Mouse (Mus musculus) liver, postnatal 0 days (tissue): ENCODE results near the gene Sinhcaf. TPM values are rescaled to one million over a fixed set of nuclear protein-coding genes. Genes with fewer than 3 reads are reported as not detected.
"Not testable (repeated sequence)": the region's sequence is repeated elsewhere in the genome, so short reads cannot be mapped to it uniquely, and the experiment has no call there.

ENCODE experiments used
- ATAC-seq: fragments of 200-750 bp; cut with Nextera tagmentation; 2 replicates; pipeline ENCODE4 v1.8.0; 2017; ENCODE audit warnings: mild to moderate bottlenecking, moderate library complexity
- DNase-seq: peaks from one replicate; pipeline ENCODE4 v3.0.0-alpha.2; 2016
- H3K27ac ChIP-seq: fragments of 300-500 bp; sonication (generic); 2 replicates; pipeline ENCODE4 v1.5.1; 2014; ENCODE audit warnings: antibody characterized with exemption, moderate library complexity, mild to moderate bottlenecking, low read depth
- H3K27me3 ChIP-seq: fragments of 300-500 bp; sonication (generic); 2 replicates; pipeline ENCODE4 v1.6.1; 2014; ENCODE audit warnings: low read length, control low read depth, mixed read lengths; ENCODE audit not compliant: insufficient read depth
- H3K36me3 ChIP-seq: fragments of 300-500 bp; sonication (generic); replicated peaks from 2 replicates; pipeline ENCODE4 v1.6.1; 2014; ENCODE audit warnings: mild to moderate bottlenecking, control low read depth, low read length, moderate library complexity, mixed read lengths; ENCODE audit not compliant: insufficient read depth
- H3K4me1 ChIP-seq: fragments of 300-500 bp; sonication (generic); 2 replicates; pipeline ENCODE4 v1.6.1; 2014; ENCODE audit warnings: antibody characterized with exemption, mild to moderate bottlenecking, control low read depth; ENCODE audit not compliant: insufficient read depth
- H3K4me2 ChIP-seq: fragments of 300-500 bp; sonication (generic); 2 replicates; pipeline ENCODE4 v1.6.1; 2014; ENCODE audit warnings: low read depth, mild to moderate bottlenecking, low read length, moderate library complexity, mixed read lengths
- H3K4me3 ChIP-seq: fragments of 300-500 bp; sonication (generic); 2 replicates; pipeline ENCODE4 v1.5.1; 2014; ENCODE audit warnings: low read depth, low read length
- H3K9ac ChIP-seq: fragments of 300-500 bp; sonication (generic); replicated peaks from 2 replicates; pipeline ENCODE4 v1.6.1; 2014; ENCODE audit warnings: mild to moderate bottlenecking, moderate library complexity
- H3K9me3 ChIP-seq: fragments of 300-500 bp; sonication (generic); 2 replicates; pipeline ENCODE4 v1.6.1; 2016; ENCODE audit warnings: mild to moderate bottlenecking, control low read depth, low read length, mixed read lengths
- CTCF ChIP-seq: sonication (generic); IDR thresholded peaks from 2 replicates; pipeline ENCODE4 v1.5.1; 2016; ENCODE audit warnings: antibody characterized with exemption, low read depth
- EP300 ChIP-seq: IDR thresholded peaks from 2 replicates; pipeline ENCODE4 v1.6.1; 2016; ENCODE audit warnings: antibody characterized with exemption, low read depth, mild to moderate bottlenecking
- WGBS: fragments of 180-500 bp; shearing (Covaris S2); extraction: QIAGEN DNeasy Blood & Tissue Kit; methylation state at CpG from one replicate; pipeline ENCODE4 v1.1.7; 2014; ENCODE audit not compliant: insufficient replicate concordance; 5-methylcytosine and 5-hydroxymethylcytosine counted together
- polyA plus RNA-seq: library from polyadenylated mRNA; unstranded; fragments of >200 nt; fragmentation: Nextera tagmentation; extraction: Ambion mirVana; gene quantifications from 2 replicates; pipeline ENCODE4 v1.2.1, GENCODE M21; 2015

The Sinhcaf gene
- polyA plus RNA-seq, 1 experiment from 2014 or later: 9.4 TPM

- TF ChIP-seq CTCF: peak; percentile 24; the same call in 1 of the 2 replicates
- WGBS: 52% methylated on average over 2 of the region's 3 CpGs
- not testable (repeated sequence) for H3K9ac ChIP-seq, DNase-seq, H3K4me2 ChIP-seq, H3K4me1 ChIP-seq, H3K27me3 ChIP-seq, H3K9me3 ChIP-seq, ATAC-seq, H3K36me3 ChIP-seq, H3K4me3 ChIP-seq, H3K27ac ChIP-seq
Observed at GRCm38 (mm10) chr6:148940383-148940782, 5.9 kb downstream of the Sinhcaf start.

- TF ChIP-seq EP300 (no peak), CTCF (no peak)
- Histone ChIP-seq H3K9me3 (no peaks in the 10 kb centered on the region), H3K9ac (no peak overlapping the region), H3K27me3 (no peaks in the 10 kb centered on the region), H3K4me3 (no peak overlapping the region), H3K4me2 (no peak overlapping the region), H3K27ac (no peak overlapping the region), H3K36me3 (no peaks in the 10 kb centered on the region), H3K4me1 (peaks cover 10% of the 10 kb centered on the region)
- no peak for ATAC-seq
- no peak for DNase-seq
- 48% methylated on average over 1 of the region's 1 CpGs for WGBS
Observed at GRCm38 (mm10) chr6:148937693-148938092, 8.6 kb downstream of the Sinhcaf start.

- Histone ChIP-seq H3K9me3 (no peaks in the 10 kb centered on the region), H3K4me2 (no peak overlapping the region), H3K4me3 (no peak overlapping the region), H3K36me3 (peaks cover 12% of the 10 kb centered on the region), H3K27ac (no peak overlapping the region), H3K4me1 (peaks cover 8% of the 10 kb centered on the region; the same call in 1 of the 2 replicates), H3K27me3 (no peaks in the 10 kb centered on the region), H3K9ac (no peak overlapping the region)
- no peak for TF ChIP-seq CTCF
- TF ChIP-seq EP300: no peak
- DNase-seq (no peak), ATAC-seq (no peak)
- WGBS: 49% methylated on average over 3 of the region's 3 CpGs
Observed at GRCm38 (mm10) chr6:148934961-148935590, 11.2 kb downstream of the Sinhcaf start.

DNA sequence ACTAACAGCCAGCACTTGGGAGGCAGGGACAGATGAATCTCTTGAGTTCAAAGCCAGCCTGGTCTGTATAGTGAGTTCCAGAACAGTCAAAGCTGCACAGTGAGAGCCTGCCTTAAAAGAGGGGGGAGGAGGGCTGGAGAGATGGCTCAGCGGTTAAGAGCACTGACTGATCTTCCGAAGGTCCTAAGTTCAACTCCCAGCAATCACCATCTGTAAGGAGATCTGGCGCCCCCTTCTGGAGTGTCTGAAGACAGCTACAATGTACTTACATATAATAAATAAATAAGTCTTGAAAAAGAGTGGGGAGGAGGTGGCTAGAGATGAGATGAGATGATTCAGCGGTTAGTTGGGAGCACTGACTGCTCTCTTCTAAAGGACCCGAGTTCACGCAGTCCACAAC, 15.0 kb downstream of the Sinhcaf start:
- H3K9ac ChIP-seq: no peak overlapping the region
- H3K9me3 ChIP-seq: no peaks in the 10 kb centered on the region
- DNase-seq (peak; percentile 41), ATAC-seq (no peak)
- H3K4me3 ChIP-seq: no peak overlapping the region
- H3K4me2 ChIP-seq: no peak overlapping the region
- H3K4me1 ChIP-seq: peaks cover 8% of the 10 kb centered on the region; the same call in 1 of the 2 replicates
- TF ChIP-seq CTCF (peak; percentile 42), EP300 (no peak)
- 78% methylated on average over 6 of the region's 6 CpGs for WGBS
- H3K27me3 ChIP-seq: no peaks in the 10 kb centered on the region
- peaks cover 31% of the 10 kb centered on the region for H3K36me3 ChIP-seq
- H3K27ac ChIP-seq: no peak overlapping the region

GRCm38 (mm10) chr6:148918841-148919398, 27.3 kb downstream of the Sinhcaf start:
- H3K9me3 ChIP-seq: no peaks in the 10 kb centered on the region

GRCm38 (mm10) chr6:148917672-148918071, 28.6 kb downstream of the Sinhcaf start:
- TF ChIP-seq CTCF: no peak
- 0 out of 2 replicates have a peak, but pooled peaks have one; percentile 13 for TF ChIP-seq EP300

More at GRCm38 (mm10) chr6:148918841-148919398, 27.3 kb downstream of the Sinhcaf start:
- ATAC-seq (no peak), DNase-seq (no peak)
- TF ChIP-seq CTCF: no peak
- no peak for TF ChIP-seq EP300
- no peak overlapping the region for H3K27ac ChIP-seq
- no peak overlapping the region for H3K4me3 ChIP-seq
- H3K9ac ChIP-seq: no peak overlapping the region
- 0 out of 2 replicates have a peak, but pooled peaks cover 3% of the 10 kb centered on the region for H3K4me1 ChIP-seq
- H3K36me3 ChIP-seq: peaks cover 3% of the 10 kb centered on the region
- no peaks in the 10 kb centered on the region for H3K27me3 ChIP-seq
- no peak overlapping the region for H3K4me2 ChIP-seq

More at GRCm38 (mm10) chr6:148917672-148918071, 28.6 kb downstream of the Sinhcaf start:
- Histone ChIP-seq H3K4me3 (no peak overlapping the region), H3K27ac (no peak overlapping the region), H3K36me3 (no peaks in the 10 kb centered on the region; the same call in 1 of the 2 replicates), H3K4me2 (no peak overlapping the region), H3K27me3 (no peaks in the 10 kb centered on the region), H3K9me3 (no peaks in the 10 kb centered on the region), H3K4me1 (0 out of 2 replicates have a peak, but pooled peaks cover 3% of the 10 kb centered on the region), H3K9ac (no peak overlapping the region)
- ATAC-seq: peak; percentile 81
- no peak for DNase-seq
- WGBS: 64% methylated on average over 1 of the region's 1 CpGs
